Mouse (Mus musculus): Measurements from ENCODE around the gene Neurod4.
A peak's percentile ranks its signal among the peaks of the same experiment; 100 is the strongest.
"Not testable (repeated sequence)": the region's sequence is repeated elsewhere in the genome, so short reads cannot be mapped to it uniquely, and the experiment has no call there.

Neurod4 gene

DNA sequence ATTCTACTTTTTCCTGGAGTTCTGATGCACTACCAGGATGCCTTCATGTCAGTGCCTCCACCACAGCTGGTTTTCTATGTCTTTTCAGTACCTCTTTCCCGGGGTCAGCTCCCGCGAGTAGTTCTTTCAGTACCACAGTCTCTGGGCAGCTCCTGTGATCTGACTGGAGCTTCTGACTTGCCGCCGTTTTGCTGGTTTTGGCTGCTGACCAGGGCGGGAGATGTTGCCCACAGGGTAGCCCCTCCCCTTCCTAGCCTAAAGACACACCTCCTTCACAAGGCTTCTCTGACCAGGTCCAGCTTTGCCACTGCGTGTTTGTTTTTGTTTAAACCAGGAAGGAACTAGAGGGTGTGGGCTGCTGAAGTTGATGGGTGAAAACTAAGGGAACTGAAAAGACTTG, at the start of gene Neurod4:
TSS of gene Neurod4 (minus strand) at position 175 of the 400 bp plus-strand sequence.
- peak; percentile 16 for DNase-seq (ENCODE audit: low spot score)

DNA sequence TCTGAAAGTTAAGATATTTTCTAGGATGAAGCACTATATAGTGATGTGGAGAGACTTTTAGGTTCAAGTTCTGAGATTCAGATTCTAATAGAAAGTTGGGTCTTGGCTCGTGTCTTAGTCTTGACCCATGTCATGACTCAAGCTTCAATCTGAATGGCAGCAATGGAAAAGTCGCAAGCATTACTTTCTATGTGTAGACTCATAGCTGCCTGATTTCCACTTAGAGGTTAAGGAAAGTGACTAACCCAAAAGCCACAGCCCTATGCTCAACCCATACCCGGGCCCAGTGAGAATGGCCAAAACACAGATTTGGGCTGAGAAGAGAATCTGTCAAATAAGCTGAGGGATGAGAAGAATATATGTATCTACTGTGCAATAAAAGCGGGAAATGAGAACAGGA, 44.2 kb upstream of the Neurod4 start:
- no peak for DNase-seq (ENCODE audit: low spot score)

DNA sequence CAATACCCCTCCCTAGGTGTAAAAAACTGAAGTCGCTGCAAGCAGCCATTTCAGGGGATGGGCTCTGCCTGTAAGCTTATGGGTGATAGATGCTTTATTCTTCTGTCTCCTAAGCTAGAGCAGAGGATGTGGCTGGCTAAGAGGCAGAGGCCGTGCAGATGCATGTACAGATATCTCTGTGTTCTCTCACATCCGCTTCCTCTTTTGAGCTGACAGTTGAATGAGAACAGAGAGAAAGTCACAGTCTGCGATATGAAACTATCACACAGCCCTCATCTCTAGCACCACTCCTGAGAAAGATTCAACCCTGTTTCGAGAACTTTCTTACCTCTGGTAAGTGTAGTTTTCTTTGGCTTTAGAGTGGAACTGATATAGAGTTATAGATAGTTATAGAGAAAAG, 42.6 kb upstream of the Neurod4 start, which contains the start of gene Tespa1:
TSS of gene Tespa1 (plus strand) at position 234 of the 400 bp plus-strand sequence.
- DNase-seq (ENCODE audit: low spot score), result no peak

DNA sequence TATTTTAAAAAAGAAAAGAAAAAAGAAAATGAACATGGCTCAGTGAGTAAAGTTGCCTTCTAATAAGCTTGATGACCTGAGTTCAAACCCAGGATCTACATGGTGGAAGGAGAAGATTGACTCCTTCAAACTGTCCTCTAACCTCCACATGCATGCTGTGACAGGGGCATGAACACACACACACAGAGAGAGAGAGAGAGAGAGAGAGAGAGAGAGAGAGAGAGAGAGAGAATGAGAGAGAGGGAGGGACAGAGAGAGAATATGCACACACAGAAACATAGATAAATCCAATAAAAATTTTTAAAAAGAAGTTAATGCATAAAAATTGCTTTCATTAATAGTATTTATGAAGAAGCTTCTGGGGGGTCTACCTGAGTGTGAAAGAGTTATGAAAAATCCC, 42.0 kb upstream of the Neurod4 start:
- no peak for DNase-seq (ENCODE audit: low spot score)

DNA sequence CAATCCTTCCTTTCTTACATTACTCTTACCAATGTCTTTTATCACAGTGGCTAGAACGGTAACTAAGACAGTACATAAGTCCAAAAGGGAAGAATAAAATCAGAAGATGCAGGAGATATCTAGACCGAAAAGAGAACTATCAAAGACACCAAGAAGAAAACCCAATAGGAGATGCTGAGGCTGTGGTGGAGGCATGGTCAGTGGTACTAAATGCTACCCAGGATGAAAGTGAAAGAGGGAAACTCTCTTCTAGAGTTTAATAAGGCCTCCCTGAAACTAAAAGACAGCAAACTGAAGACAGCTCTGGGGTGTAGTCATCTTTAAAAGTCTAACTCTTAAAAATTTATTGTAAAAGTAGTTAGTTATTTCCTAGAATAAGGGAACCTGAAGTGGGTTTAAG, 40.7 kb upstream of the Neurod4 start:
- no peak for DNase-seq (ENCODE audit: low spot score)

DNA sequence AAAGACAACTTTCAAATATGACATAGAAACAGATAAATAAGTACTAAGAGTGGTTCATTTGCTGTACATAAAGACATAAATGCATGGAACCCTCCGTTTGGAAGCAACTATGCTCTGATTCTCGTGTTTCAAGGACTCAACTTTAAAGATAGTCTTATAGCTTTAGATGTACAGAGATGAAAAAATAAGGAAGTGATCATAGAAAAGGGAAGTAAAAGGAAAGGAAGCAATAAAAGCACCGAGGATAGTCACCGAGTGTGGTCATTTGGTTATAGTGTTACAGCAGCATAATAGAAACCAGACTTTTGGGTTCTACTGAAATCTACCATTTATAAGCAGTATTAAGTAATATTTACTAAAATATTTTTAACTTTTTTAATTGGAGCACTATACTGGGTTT, 38.7 kb upstream of the Neurod4 start:
- DNase-seq (ENCODE audit: low spot score), result no peak

DNA sequence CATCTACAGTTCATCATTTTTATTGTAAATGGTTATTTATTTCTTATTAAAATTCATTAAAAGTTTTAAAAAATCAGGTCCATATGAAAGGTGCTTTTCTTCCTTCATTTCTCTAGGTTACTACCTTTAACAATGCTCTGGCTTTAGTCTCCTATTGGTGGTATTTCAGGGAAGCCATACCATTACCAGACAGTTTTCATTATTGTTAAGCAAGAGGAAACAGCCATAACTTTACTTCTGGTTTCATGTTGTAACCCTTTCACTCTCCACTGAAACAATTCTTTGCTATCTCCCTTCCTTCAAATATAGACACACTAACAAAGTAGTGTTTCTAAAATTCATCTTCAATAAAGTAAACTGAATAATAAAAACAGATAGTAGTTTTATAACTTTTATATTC, 35.8 kb upstream of the Neurod4 start:
- no peak for DNase-seq (ENCODE audit: low spot score)

DNA sequence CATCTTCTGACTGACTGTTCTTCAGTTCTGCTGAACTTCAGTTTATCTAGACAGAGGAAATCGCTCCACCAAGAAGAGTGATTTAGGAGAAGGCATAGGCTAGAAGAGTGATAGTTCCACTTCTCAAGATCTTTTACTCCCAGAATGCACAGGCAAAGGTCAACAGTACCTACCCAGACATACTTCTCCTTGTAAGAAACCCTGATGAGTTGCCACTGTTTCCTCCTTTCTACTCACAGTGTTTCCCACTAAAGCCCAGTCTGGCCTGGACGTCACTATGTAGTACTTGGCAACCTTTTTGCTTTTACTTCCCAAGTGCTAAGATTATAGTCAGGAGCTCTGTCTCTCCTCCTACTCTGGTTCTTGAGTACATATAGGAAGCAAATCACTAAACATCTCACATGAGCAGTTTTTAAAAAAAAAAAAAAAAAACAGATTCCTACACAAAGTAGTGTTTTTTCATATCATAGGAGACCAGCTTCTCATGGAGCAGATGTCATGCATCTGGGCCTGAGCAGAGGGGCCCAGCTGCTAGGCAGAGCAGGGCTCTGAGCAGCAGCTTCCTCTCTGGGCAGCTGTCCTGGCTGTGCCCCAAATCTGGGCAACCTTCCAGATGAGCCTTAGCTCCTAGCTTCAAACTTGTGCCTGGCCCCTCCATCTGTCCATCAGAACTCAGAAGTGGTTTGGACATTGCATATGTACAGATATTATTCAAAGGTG, 34.2 kb upstream of the Neurod4 start:
- DNase-seq (ENCODE audit: low spot score), result no peak

DNA sequence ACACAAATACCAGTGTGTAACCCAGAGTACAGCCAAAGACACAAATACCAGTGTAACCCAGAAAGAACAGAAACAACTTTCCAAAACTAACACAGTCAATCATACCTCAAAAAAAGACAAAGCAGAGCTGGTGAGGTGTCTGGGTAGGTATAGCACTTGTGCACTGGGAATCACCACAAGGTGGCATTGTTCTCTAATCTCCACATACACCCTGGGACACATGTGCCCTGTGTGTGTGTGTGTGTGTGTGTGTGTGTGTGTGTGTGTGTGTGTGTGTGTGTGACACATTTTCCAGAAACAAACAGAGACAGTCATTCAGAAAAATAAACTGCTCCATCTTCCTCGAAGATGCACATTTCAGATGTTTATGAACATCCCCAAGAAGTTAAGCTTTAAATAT, 33.5 kb upstream of the Neurod4 start:
- no peak for DNase-seq (ENCODE audit: low spot score)

DNA sequence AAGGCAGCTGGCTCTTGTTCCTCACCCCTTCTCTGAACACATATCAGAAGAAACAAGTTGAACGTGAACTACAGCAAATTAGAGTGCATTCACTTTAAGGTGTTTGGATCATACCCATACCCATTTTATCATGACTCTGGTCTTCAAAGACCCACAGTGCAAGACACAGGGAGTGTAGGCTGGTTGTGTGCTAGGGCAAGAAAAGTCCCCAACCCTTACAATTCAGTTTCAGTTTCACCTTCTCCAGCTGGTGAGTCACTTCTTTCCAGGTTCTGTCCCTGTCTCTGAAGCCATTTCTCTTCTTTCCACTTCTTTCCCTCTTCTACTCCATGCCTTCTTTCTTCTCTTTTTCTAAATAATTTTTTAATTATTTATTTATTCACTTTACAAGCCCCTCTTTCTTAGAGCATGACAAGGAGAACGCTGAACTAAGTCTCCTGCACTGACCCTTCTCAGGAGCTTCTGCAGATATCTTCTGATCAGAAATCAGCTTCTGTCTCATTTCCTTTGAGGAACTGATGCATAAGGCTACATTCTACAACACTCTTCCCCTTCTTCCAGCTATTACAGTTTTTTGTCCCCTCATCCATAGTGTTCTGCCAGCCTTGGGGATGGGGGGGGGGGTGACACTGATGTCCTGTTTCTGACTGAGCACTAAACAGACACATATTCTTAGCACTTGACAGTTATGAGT, 31.6 kb upstream of the Neurod4 start:
- no peak for DNase-seq (ENCODE audit: low spot score)

DNA sequence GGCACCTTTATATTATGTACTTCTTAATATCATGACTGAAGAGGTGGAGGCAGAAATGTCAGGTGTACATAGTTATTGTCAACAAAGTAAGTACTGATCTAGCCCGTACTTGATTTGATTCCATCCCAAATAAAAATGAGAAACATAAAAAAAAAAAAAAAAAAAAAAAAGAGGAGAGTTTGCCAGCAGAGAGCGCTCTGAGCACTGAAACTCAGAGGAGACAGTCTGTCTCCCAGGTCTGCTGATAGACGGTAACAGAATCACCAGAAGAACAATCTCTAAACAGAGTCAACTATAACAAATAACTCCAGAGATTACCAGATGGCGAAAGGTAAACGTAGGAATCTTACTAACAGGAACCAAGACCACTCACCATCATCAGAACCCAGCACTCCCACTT, 24.1 kb upstream of the Neurod4 start:
- not testable (repeated sequence) for DNase-seq (ENCODE audit: low spot score)

DNA sequence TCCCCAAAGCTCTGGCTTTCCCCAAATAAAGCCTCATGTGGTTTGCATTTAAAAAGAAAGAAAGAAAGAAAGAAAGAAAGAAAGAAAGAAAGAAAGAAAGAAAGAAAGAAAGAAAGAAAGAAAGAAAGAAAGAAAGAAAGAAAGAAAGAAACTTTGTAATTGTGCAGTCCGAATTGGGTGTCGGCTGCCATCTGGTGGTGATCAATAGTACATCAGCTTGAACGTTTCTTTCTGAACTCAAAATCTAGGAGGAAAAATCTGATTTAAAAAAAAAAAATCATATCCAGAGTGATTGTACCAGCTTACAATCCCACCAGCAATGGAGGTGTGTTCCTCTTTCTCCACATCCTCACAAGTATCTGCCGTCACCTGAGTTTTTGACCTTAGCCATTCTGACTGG, 18.7 kb upstream of the Neurod4 start:
- not testable (repeated sequence) for DNase-seq (ENCODE audit: low spot score)

DNA sequence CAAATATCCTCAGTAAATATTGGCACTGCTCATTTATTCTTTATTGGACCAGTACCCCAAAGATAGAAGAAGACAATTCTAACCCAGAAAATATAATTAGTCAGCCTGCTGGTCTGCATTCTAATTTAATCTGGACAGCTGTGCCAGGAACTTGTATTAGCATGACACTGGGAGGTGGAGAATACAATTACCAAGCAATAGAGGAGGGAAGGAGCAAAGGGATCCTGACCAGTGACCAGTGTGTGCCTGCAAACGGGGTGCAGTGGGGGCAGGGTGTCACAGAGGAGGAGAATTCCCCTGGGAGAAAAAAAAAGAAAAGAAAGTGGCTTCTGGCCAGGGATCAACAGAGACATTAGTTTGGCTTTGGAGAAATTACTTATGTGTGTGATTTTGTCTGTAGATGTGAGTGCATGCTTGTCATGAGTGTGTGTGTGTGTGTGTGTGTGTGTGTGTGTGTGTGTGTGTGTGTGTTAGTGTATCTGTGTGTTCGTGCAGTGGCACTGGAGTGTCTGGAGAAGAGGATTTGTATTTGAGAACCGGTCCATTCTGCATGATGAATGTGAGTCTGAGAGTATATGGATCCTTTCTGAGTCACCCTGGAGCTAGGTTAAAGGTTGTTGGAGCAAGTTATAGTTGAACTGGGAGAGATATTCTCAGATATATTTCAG, 13.8 kb upstream of the Neurod4 start:
- no peak for DNase-seq (ENCODE audit: low spot score)

DNA sequence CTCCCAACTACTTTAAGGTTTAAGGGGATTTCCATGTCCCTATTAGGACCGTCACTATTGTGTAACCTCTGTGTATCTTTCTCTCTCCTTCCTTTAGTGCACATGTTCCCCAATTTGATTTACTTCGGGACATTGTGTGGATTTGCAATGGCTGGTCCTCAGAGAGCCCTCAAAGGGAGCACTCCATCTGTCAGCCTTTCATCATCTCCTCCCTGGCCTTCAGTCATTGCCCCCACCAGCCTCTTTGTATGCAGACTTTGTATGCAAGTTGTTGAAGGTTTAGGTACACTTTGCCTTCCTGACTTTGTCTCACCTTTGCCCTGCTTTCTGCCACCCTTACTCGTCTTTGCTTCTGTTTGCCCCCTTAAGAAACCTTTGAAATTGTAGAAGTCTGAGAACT, 8.0 kb upstream of the Neurod4 start:
- DNase-seq (ENCODE audit: low spot score), result no peak

DNA sequence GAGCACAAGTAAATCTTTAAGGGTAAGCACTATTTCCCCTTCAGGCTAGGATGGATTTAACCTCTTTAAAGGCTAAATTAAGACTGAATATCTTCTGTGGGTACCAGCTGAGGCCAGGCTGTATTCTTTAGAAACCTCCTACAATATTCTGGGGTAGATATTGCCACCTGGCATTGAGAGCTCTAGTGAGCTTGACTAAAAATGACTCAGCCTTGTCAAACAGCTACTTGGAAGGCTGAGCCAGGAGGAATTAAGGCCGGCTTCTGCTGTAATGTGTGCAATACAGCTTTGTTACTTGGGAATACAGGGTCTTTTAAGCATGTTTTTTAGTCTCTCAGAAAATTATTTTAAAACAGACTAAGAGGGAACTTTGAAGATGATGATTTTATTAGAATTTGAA, 7.2 kb upstream of the Neurod4 start:
- DNase-seq (ENCODE audit: low spot score), result no peak

DNA sequence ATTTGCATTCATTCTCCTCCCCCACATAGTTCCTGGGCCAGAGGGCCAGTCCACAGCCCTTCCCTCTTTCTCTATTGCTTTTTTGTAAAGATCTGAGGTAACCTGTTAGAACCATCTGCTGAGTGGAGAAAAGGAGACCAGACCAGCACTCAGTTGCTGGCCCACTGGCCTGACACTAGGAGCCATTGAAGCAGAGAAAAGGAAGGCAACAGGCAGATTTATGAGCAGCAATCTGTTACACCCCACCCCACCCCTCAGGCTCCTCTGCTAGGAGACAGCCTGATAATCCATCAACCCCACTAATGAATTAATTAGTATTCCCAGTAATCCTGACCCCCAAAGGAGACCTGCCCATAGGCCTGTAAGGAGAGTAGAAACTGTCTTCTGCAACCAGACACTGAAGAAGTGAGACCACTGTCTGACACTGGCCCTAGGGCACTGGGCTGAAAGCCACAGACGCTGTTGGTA, 2.0 kb upstream of the Neurod4 start:
- DNase-seq (ENCODE audit: low spot score), result no peak

DNA sequence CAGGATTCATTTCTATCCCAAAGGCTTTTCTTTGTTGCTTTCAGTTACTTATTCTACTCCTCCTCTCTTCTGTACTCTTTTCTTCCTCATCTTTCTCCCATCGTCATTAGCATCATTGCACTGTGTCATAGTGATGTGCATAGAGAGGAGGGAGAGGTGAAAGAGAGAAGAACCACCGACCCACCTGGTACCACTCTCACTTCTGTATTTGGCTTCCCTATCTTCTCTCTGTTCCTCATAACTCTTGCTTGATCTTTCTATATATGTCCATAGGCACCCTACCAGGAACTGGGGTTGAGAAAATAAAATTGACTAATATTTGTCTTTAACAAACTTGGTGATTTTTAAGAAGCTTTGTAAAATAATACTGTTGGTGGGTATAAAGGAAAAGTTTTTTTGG, 3.5 kb downstream of the Neurod4 start:
- DNase-seq (ENCODE audit: low spot score), result no peak

DNA sequence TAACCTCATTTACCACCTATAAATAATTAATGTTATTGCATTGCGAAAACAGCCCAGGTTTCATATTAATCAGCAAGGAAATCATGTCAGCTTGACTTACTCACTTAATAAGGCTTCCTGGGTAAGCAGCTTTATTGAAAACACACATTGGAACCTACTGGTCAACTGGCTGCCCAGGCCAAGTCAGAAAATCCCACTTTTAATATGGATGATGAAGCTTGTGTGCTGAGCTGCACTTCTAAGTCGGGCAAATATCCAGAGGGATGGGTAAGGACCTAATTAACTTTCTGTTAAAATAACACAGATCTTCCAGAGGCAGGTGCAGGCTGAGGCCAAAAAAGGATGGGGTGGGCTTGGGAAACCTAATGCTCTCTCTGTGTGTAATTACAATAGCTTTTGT, 4.3 kb downstream of the Neurod4 start:
- no peak for DNase-seq (ENCODE audit: low spot score)

DNA sequence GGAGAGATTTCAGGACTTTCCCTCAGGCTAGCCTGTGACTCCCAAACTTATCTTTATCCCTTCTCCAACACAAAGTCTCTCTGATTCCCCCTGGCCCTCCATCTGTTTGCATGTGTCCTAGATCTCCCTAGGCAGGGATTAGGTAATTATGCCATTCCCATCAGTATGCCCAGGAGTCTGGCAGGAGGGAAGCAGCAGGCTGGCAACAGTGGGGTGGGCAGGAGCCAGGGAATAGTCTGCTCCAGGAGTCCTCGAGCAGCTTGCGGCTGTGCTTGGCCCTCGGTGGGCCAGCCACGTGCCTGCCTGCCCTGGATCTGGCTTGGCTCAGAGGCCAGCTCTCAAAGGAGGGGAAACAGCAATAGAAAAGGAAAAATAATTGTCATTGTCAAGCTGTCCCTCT, 16.8 kb downstream of the Neurod4 start:
- DNase-seq (ENCODE audit: low spot score), result no peak

DNA sequence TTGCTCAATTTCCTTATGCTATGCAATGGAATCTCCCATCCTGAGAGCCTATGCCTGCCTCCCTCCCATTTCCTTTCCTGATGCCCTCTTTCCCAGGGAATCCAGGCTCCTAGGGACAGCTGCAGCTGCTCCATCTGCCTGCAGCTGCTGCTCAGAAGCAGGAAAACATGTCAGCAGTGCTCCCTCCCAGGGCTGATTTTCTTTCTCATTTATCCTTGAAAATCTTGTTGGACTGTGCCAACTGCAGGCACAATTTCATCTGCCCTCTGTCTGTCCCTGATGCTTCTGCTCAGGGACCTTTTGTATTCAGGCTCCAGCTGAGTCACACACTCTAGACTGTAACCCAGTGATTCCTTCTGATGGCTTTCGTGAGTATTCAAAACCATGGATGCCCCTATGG, 20.6 kb downstream of the Neurod4 start:
- no peak for DNase-seq (ENCODE audit: low spot score)

DNA sequence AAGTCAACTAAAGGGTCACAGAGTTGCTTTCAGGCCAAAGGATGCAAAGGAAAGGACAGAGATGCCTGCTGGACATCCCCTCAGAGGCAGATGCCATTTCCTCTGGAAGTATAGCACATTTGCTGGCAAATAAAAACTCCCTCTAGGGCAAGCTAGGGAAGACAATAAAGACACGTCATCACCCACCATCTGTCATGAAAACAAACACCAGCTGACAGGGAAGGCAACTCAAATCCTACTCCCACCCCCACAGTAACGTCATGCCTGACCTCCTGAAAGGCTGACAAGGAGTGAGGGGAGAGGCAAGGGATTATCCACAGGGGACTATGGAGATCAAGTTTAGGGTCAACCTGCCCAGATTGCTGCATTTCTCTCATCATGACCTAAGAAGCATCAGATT, 35.8 kb downstream of the Neurod4 start:
- DNase-seq (ENCODE audit: low spot score), result no peak

DNA sequence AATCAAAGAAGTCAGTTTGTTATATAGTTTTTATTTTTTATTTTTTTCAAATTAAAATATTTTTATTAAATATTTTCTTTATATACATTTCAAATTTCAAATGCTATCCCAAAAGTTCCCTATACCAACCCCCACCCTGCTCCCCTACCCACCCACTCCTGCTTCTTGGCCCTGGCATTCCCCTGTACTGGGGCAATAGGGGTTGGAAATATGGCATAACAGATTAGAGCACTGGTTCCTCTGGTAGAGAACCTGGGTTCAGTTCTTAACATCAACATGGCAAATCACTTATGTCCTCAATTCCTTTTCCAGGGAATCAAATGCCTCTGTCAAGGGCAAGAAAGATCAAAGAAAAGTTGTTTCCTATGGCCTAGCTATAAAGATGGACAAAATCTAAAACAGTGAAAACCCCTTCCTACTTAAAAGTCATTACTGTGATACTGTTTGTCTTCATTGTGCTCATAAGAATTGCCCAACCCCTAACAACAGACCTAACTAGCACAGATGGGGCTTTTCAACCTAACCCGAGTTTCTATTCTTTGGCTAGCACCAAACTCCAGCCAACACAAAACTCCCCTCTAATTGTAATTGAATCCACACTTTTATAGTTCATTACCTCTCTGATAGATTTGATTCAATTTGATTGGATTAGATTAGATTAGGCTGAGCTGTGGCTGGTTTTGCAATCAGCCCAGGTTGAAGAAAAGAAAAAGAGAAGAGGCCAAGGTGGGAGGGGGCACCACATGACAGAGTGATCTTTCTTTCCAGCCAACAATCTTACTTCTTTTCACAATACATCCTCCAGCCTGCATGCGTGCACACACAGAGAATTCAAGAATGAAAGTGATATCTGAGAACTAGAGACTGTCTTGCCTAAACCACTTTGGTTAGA, 41.5 kb downstream of the Neurod4 start:
- no peak for DNase-seq (ENCODE audit: low spot score)

Data from testis, postnatal 14 days (tissue).